Mouse (Mus musculus): ENCODE data around the gene Fam234a. TPM values are rescaled to one million over a fixed set of nuclear protein-coding genes. Genes with fewer than 3 reads are reported as not detected.
"Not testable (repeated sequence)": the region's sequence is repeated elsewhere in the genome, so short reads cannot be mapped to it uniquely, and the experiment has no call there.

The Fam234a gene
- polyA plus RNA-seq (2017; shearing (Covaris generic)) = 10 to 100 TPM; 20.9 to 21.3 TPM

- ATAC-seq = peak; percentile 84
Measured at GRCm38 (mm10) chr17:26244101-26244841, at the start of gene Fam234a. Gene Fam234a (minus strand): TSS chr17:26244242.

GRCm38 (mm10) chr17:26289475-26289874 lies 45.4 kb upstream of the Fam234a start:
- ATAC-seq = no peak

GRCm38 (mm10) chr17:26286199-26286955 lies 42.3 kb upstream of the Fam234a start:
- ATAC-seq = no peak

GRCm38 (mm10) chr17:26276711-26277110 lies 32.7 kb upstream of the Fam234a start:
- no peak for ATAC-seq

- ATAC-seq = no peak
Measured at GRCm38 (mm10) chr17:26275933-26276332, 31.9 kb upstream of the Fam234a start.

GRCm38 (mm10) chr17:26272586-26272985 lies 28.5 kb upstream of the Fam234a start:
- ATAC-seq = no peak

GRCm38 (mm10) chr17:26269577-26269976 lies 25.5 kb upstream of the Fam234a start:
- not testable (repeated sequence) for ATAC-seq

GRCm38 (mm10) chr17:26268851-26269250 lies 24.8 kb upstream of the Fam234a start:
- ATAC-seq = no peak

- no peak for ATAC-seq
Measured at GRCm38 (mm10) chr17:26262384-26262783, 18.3 kb upstream of the Fam234a start.

- no peak for ATAC-seq
Measured at GRCm38 (mm10) chr17:26261826-26262225, 17.8 kb upstream of the Fam234a start.

- ATAC-seq = no peak
Measured at GRCm38 (mm10) chr17:26255313-26255712, 11.3 kb upstream of the Fam234a start.

GRCm38 (mm10) chr17:26253399-26253798 lies 9.4 kb upstream of the Fam234a start:
- ATAC-seq = no peak

GRCm38 (mm10) chr17:26252539-26253251 lies 8.7 kb upstream of the Fam234a start, which contains the start of gene Luc7l:
Gene Luc7l (plus strand): TSS chr17:26252896.
- peak; percentile 95 for ATAC-seq

- no peak for ATAC-seq
Measured at GRCm38 (mm10) chr17:26251886-26252538, 8.0 kb upstream of the Fam234a start.

- peak; percentile 52 for ATAC-seq
Measured at GRCm38 (mm10) chr17:26243471-26244100, 456 bp downstream of the Fam234a start.

GRCm38 (mm10) chr17:26240990-26241389 lies 3.1 kb downstream of the Fam234a start:
- no peak for ATAC-seq

- ATAC-seq = no peak
Measured at GRCm38 (mm10) chr17:26240120-26240790, 3.8 kb downstream of the Fam234a start.

GRCm38 (mm10) chr17:26239551-26239950 lies 4.5 kb downstream of the Fam234a start:
- ATAC-seq = no peak

GRCm38 (mm10) chr17:26237667-26238066 lies 6.4 kb downstream of the Fam234a start:
- ATAC-seq = no peak

- ATAC-seq = no peak
Measured at GRCm38 (mm10) chr17:26235077-26235815, 8.8 kb downstream of the Fam234a start.

GRCm38 (mm10) chr17:26234386-26234785 lies 9.7 kb downstream of the Fam234a start:
- peak; percentile 52 for ATAC-seq
